In the genomic region with DNA sequence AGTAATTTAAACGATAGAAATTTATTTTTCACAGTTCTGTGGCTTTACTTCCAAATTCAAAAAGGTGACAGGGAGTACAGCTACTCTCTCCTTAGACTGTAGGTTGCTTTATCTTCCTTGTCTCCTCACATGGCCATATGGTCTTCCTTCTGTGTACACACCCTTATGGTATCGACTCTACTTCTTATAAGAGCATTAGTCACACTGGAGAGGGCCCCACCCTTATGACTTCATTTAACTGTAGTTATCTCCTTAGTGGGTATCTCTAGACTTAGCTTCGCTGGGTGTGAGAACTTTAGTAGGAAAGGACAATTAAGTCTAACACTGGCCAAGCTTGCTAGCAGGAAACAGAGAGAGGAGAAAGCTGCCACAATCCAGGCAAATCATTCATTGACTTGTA, we compare ENCODE assay signal across 22 mouse cellular contexts.
"Had no signal": no experiment of that assay in that cellular context is flagged by ENCODE, and none has a peak within 500 bp of the region (broad histone marks: within the 10 kb centered on the region; RNA-seq: fewer than 3 reads in every experiment).

No protein-coding gene starts in this region.

- H3K9me3 ChIP-seq: heart, embryonic 10.5 days; heart, embryonic 12.5 days; hindbrain, embryonic 13.5 days; hindbrain, embryonic 15.5 days; limb, embryonic 13.5 days; limb, embryonic 15.5 days; liver, embryonic 12.5 days had no signal

- DNase-seq: gastrocnemius, adult 2 months; gastrocnemius, postnatal 10 days; gastrocnemius, postnatal 25 days; heart, adult 18-20 months; heart, postnatal 36 days; kidney, adult 18-20 months; kidney, adult 8-10 months; kidney, postnatal 10 days; kidney, postnatal 25 days; kidney, postnatal 4 days; left cerebral cortex, postnatal 4 days had no signal

- H3K4me1 ChIP-seq: heart, embryonic 10.5 days; heart, embryonic 12.5 days; hindbrain, embryonic 13.5 days; hindbrain, embryonic 15.5 days; limb, embryonic 13.5 days; limb, embryonic 15.5 days; liver, embryonic 12.5 days had no signal

- H3K27ac ChIP-seq: gastrocnemius, adult 2 months; heart, embryonic 10.5 days; hindbrain, embryonic 13.5 days; hindbrain, embryonic 15.5 days; hindbrain, postnatal 0 days; layer of hippocampus, adult 2 months; left cerebral cortex, adult 2 months; limb, embryonic 13.5 days; limb, embryonic 15.5 days; liver, embryonic 12.5 days; liver, embryonic 14.5 days had no signal

- ATAC-seq: hindbrain, postnatal 0 days; liver, embryonic 12.5 days had no signal

- H3K27me3 ChIP-seq: heart, embryonic 12.5 days; hindbrain, embryonic 13.5 days; hindbrain, embryonic 15.5 days; limb, embryonic 13.5 days; limb, embryonic 15.5 days; liver, embryonic 12.5 days had no signal

- H3K36me3 ChIP-seq: heart, embryonic 10.5 days; heart, embryonic 12.5 days; hindbrain, embryonic 13.5 days; hindbrain, embryonic 15.5 days; limb, embryonic 13.5 days; limb, embryonic 15.5 days; liver, embryonic 12.5 days had no signal

- H3K4me3 ChIP-seq: gastrocnemius, adult 2 months; heart, embryonic 10.5 days; heart, embryonic 12.5 days; hindbrain, embryonic 13.5 days; hindbrain, embryonic 15.5 days; layer of hippocampus, adult 2 months; left cerebral cortex, adult 2 months; limb, embryonic 13.5 days; limb, embryonic 15.5 days; liver, embryonic 12.5 days had no signal

- H3K9ac ChIP-seq: heart, embryonic 12.5 days; hindbrain, embryonic 13.5 days; hindbrain, embryonic 15.5 days; limb, embryonic 13.5 days; limb, embryonic 15.5 days; liver, embryonic 12.5 days; liver, embryonic 14.5 days had no signal

- H3K4me2 ChIP-seq: heart, embryonic 12.5 days; hindbrain, embryonic 13.5 days; hindbrain, embryonic 15.5 days; limb, embryonic 13.5 days; limb, embryonic 15.5 days; liver, embryonic 12.5 days had no signal
